Mouse (Mus musculus) left cerebral cortex, postnatal 10 days (tissue): ENCODE measurements at regions not wholly inside any gene's neighbourhood (a gene's known extent, or its start where the extent isn't known, plus 50 kb on each side); places are given as distances from the start of the nearest gene placed in this dataset.

Source experiments
- DNase-seq, 2 experiments: peaks; one replicate each; pipeline ENCODE4 v3.0.0; 2021 to 2022; ENCODE audit warnings: low spot score in 2 of 2, mixed read lengths in 1 of 2; ENCODE audit errors: extremely low spot score in 1 of 2
- intact Hi-C: fragments of 180-260 bp; cut with DNase I; formaldehyde crosslinking; loops from one replicate; pipeline ENCODE4 v1.15.1; 2025

- DNase-seq = no peak
- intact Hi-C loops = no loop called here
Observed at GRCm38 (mm10) chr3:131893061-131893804, 191.9 kb upstream of the Dkk2 start.

- intact Hi-C loops = no loop called here
- no peak for DNase-seq
Observed at GRCm38 (mm10) chr3:131895057-131895456, 190.0 kb upstream of the Dkk2 start.

- intact Hi-C loops = no loop called here
- no peak for DNase-seq
Observed at GRCm38 (mm10) chr3:131913534-131913933, 171.6 kb upstream of the Dkk2 start.

- intact Hi-C loops = no loop called here
- no peak for DNase-seq
Observed at GRCm38 (mm10) chr3:131914372-131914771, 170.7 kb upstream of the Dkk2 start.

GRCm38 (mm10) chr3:131914997-131915396 is 170.1 kb upstream of the Dkk2 start:
- DNase-seq = no peak
- intact Hi-C loops = no loop called here

GRCm38 (mm10) chr3:131917734-131918534 is 167.2 kb upstream of the Dkk2 start:
- intact Hi-C loops = no loop called here
- DNase-seq = no peak

- intact Hi-C loops = no loop called here
- DNase-seq = peak; percentile 48 to 77
Observed at GRCm38 (mm10) chr3:131919476-131919875, 165.6 kb upstream of the Dkk2 start.

- intact Hi-C loops = no loop called here
- DNase-seq = no peak
Observed at GRCm38 (mm10) chr3:131921161-131921560, 163.9 kb upstream of the Dkk2 start.

- DNase-seq = no peak
- intact Hi-C loops = no loop called here
Observed at GRCm38 (mm10) chr3:131922733-131923132, 162.4 kb upstream of the Dkk2 start.

GRCm38 (mm10) chr3:131940896-131941295 is 144.2 kb upstream of the Dkk2 start:
- DNase-seq = no peak
- intact Hi-C loops = no loop called here

- no peak for DNase-seq
- intact Hi-C loops = no loop called here
Observed at GRCm38 (mm10) chr3:131941961-131942753, 142.9 kb upstream of the Dkk2 start.

GRCm38 (mm10) chr3:131943436-131943835 is 141.7 kb upstream of the Dkk2 start:
- intact Hi-C loops = no loop called here
- DNase-seq = no peak

GRCm38 (mm10) chr3:131955771-131956170 is 129.3 kb upstream of the Dkk2 start:
- intact Hi-C loops = no loop called here
- DNase-seq = no peak

- intact Hi-C loops = no loop called here
- DNase-seq = no peak
Observed at GRCm38 (mm10) chr3:131960636-131961035, 124.5 kb upstream of the Dkk2 start.

GRCm38 (mm10) chr3:131961571-131961970 is 123.5 kb upstream of the Dkk2 start:
- DNase-seq = no peak
- intact Hi-C loops = no loop called here

GRCm38 (mm10) chr3:131962870-131963269 is 122.2 kb upstream of the Dkk2 start:
- no peak for DNase-seq
- intact Hi-C loops = no loop called here

- intact Hi-C loops = no loop called here
- no peak for DNase-seq
Observed at GRCm38 (mm10) chr3:131964952-131965351, 120.1 kb upstream of the Dkk2 start.

GRCm38 (mm10) chr3:131965456-131966160 is 119.5 kb upstream of the Dkk2 start:
- no peak for DNase-seq
- intact Hi-C loops = no loop called here

GRCm38 (mm10) chr3:131967288-131967687 is 117.8 kb upstream of the Dkk2 start:
- intact Hi-C loops = no loop called here
- DNase-seq = no peak
